15 mouse cellular contexts compared by ENCODE assay signal in the genomic region with DNA sequence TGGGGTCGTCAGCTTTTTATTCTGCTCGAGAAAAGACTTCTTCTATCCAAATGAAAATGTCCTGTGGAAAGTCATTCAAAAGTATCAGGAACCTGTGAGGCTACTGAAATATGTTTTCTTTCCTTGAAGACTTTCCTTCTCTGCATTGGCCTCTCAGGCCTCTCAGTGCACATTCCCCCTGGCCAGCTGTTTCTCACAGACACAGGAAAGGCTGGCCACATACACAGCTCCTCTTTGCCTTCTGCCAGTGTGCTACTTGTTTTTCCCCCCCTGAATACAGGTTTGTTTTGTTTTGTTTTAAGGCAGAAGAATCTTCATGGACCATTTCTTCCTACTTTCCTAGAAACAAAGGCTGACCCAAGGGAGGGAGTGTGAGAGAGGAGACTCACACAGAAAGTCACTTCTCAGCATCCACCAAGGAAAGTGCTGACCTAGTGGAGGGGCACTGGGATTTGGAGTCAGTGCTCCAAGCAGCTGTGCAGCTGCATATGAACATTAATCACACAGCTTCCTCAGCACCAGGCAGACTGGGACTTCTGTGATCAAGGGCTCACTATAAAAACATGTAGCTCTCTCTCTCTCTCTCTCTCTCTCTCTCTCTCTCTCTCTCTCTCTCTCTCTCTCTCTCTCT.
DNase-seq lines count a peak whose midpoint lies in the region; ATAC-seq and TF ChIP-seq lines count a peak whose summit lies in the region.
"Had no signal": no experiment of that assay in that cellular context is flagged by ENCODE, and none has a peak within 500 bp of the region (broad histone marks: within the 10 kb centered on the region; RNA-seq: fewer than 3 reads in every experiment).

No protein-coding gene starts in this region.

- ATAC-seq in intestine, embryonic 14.5 days (replicated peaks; ENCODE audit: low FRiP score, low TSS enrichment, low read depth) = no peak
- no peak for ATAC-seq in intestine, postnatal 0 days
- ATAC-seq in kidney, postnatal 0 days (replicated peaks; ENCODE audit: low FRiP score, low read depth) = peak; percentile 43; the same call in 1 of the 2 replicates
- no peak; the same call in 1 of the 2 replicates for ATAC-seq in neural tube, embryonic 11.5 days (ENCODE audit: insufficient read depth, low FRiP score, low TSS enrichment)
- ATAC-seq: activated CD4-positive, CD25-positive, alpha-beta regulatory T cell, adult 4 months; midbrain, embryonic 13.5 days had no signal

- TF ChIP-seq CTCF in intestine, postnatal 0 days (IDR thresholded peaks at IDR 0.05; ENCODE audit: low read depth) = no peak
- TF ChIP-seq CTCF in kidney, postnatal 0 days (IDR thresholded peaks at IDR 0.05; ENCODE audit: low read depth) = no peak

- no peak overlapping the region for H3K9ac ChIP-seq in intestine, embryonic 14.5 days (ENCODE audit: low read length)
- no peak overlapping the region for H3K9ac ChIP-seq in intestine, postnatal 0 days (ENCODE audit: low read depth, low read length)
- H3K9ac ChIP-seq in kidney, postnatal 0 days (ENCODE audit: low read depth, low read length) = no peak overlapping the region
- no peak overlapping the region for H3K9ac ChIP-seq in neural tube, embryonic 11.5 days (ENCODE audit: low read length)
- H3K9ac ChIP-seq: embryonic facial prominence, embryonic 15.5 days; liver, embryonic 14.5 days; midbrain, embryonic 13.5 days had no signal

- H3K27ac ChIP-seq in intestine, embryonic 14.5 days (ENCODE audit: low read depth) = peak overlapping the region; percentile 60
- no peak overlapping the region for H3K27ac ChIP-seq in intestine, postnatal 0 days (ENCODE audit: low read depth, low read length)
- H3K27ac ChIP-seq in kidney, postnatal 0 days = no peak overlapping the region; the same call in 1 of the 2 replicates
- H3K27ac ChIP-seq in neural tube, embryonic 11.5 days (ENCODE audit: low read depth, low read length) = no peak overlapping the region
- H3K27ac ChIP-seq: embryonic facial prominence, embryonic 15.5 days; liver, embryonic 14.5 days; midbrain, embryonic 13.5 days had no signal

- DNase-seq in intestine, embryonic 14.5 days (ENCODE audit: low spot score) = peak; percentile 56
- DNase-seq in embryo, embryonic 11 days = peak; percentile 42
- DNase-seq in kidney, postnatal 0 days (ENCODE audit: low spot score) = peak; percentile 83
- DNase-seq in neural tube, embryonic 11.5 days (ENCODE audit: low spot score) = peak; percentile 27
- DNase-seq in retina, embryonic 14.5 days (ENCODE audit: low spot score) = no peak
- no peak for DNase-seq in cerebellum, postnatal 25 days
- DNase-seq in frontal cortex, postnatal 10 days (ENCODE audit: low spot score in 2 of 2) = no peak
- DNase-seq: cerebellum, adult 18-20 months; heart, adult 11 months; right cerebral cortex, postnatal 4 days had no signal

- 67% methylated on average over 2 of the region's 2 CpGs for WGBS in intestine, embryonic 14.5 days
- 77% methylated on average over 2 of the region's 2 CpGs for WGBS in intestine, postnatal 0 days
- 53% methylated on average over 2 of the region's 2 CpGs for WGBS in kidney, postnatal 0 days
- 65% methylated on average over 2 of the region's 2 CpGs for WGBS in neural tube, embryonic 11.5 days

- H3K36me3 ChIP-seq in intestine, embryonic 14.5 days (ENCODE audit: control insufficient read depth, insufficient read depth, low read length) = no peaks in the 10 kb centered on the region
- H3K36me3 ChIP-seq in intestine, postnatal 0 days (ENCODE audit: control insufficient read depth, insufficient read depth) = no peaks in the 10 kb centered on the region
- no peaks in the 10 kb centered on the region for H3K36me3 ChIP-seq in kidney, postnatal 0 days (ENCODE audit: insufficient read depth, low read length)
- no peaks in the 10 kb centered on the region for H3K36me3 ChIP-seq in neural tube, embryonic 11.5 days (ENCODE audit: control insufficient read depth, insufficient read depth, low read length)
- H3K36me3 ChIP-seq: embryonic facial prominence, embryonic 15.5 days; midbrain, embryonic 13.5 days had no signal

- no peaks in the 10 kb centered on the region for H3K9me3 ChIP-seq in intestine, embryonic 14.5 days (ENCODE audit: control insufficient read depth, low read length)
- no peaks in the 10 kb centered on the region for H3K9me3 ChIP-seq in intestine, postnatal 0 days (ENCODE audit: control insufficient read depth)
- H3K9me3 ChIP-seq in kidney, postnatal 0 days (replicated peaks; ENCODE audit: low read length) = no peaks in the 10 kb centered on the region
- no peaks in the 10 kb centered on the region for H3K9me3 ChIP-seq in neural tube, embryonic 11.5 days (ENCODE audit: control insufficient read depth, low read length)
- H3K9me3 ChIP-seq: embryonic facial prominence, embryonic 15.5 days; midbrain, embryonic 13.5 days had no signal

- no peaks in the 10 kb centered on the region for H3K27me3 ChIP-seq in intestine, embryonic 14.5 days (replicated peaks; ENCODE audit: control insufficient read depth, insufficient read depth, low read length)
- no peaks in the 10 kb centered on the region for H3K27me3 ChIP-seq in intestine, postnatal 0 days (replicated peaks; ENCODE audit: control insufficient read depth, insufficient read depth, low read length)
- no peaks in the 10 kb centered on the region for H3K27me3 ChIP-seq in kidney, postnatal 0 days (ENCODE audit: insufficient read depth, low read length)
- no peaks in the 10 kb centered on the region for H3K27me3 ChIP-seq in neural tube, embryonic 11.5 days (ENCODE audit: control insufficient read depth, insufficient read depth, low read length)
- H3K27me3 ChIP-seq: embryonic facial prominence, embryonic 15.5 days; midbrain, embryonic 13.5 days had no signal

- no peak overlapping the region for H3K4me3 ChIP-seq in intestine, embryonic 14.5 days (ENCODE audit: low read depth, low read length)
- no peak overlapping the region for H3K4me3 ChIP-seq in intestine, postnatal 0 days (ENCODE audit: low read depth, low read length)
- H3K4me3 ChIP-seq in kidney, postnatal 0 days (replicated peaks; ENCODE audit: low read depth, low read length) = no peak overlapping the region
- no peak overlapping the region for H3K4me3 ChIP-seq in neural tube, embryonic 11.5 days (ENCODE audit: low read depth, low read length)
- H3K4me3 ChIP-seq: embryonic facial prominence, embryonic 15.5 days; midbrain, embryonic 13.5 days had no signal

- no peak overlapping the region for H3K4me2 ChIP-seq in intestine, embryonic 14.5 days (ENCODE audit: low read length)
- no peak overlapping the region for H3K4me2 ChIP-seq in intestine, postnatal 0 days (replicated peaks; ENCODE audit: low read depth)
- H3K4me2 ChIP-seq in kidney, postnatal 0 days (ENCODE audit: low read length) = no peak overlapping the region
- no peak overlapping the region for H3K4me2 ChIP-seq in neural tube, embryonic 11.5 days (ENCODE audit: low read depth)
- H3K4me2 ChIP-seq: embryonic facial prominence, embryonic 15.5 days; midbrain, embryonic 13.5 days had no signal

- 0 out of 2 replicates have a peak, but pooled peaks cover 4% of the 10 kb centered on the region for H3K4me1 ChIP-seq in intestine, embryonic 14.5 days (replicated peaks; ENCODE audit: control insufficient read depth, insufficient read depth, low read length)
- H3K4me1 ChIP-seq in intestine, postnatal 0 days (replicated peaks; ENCODE audit: control insufficient read depth, insufficient read depth, low read length) = no peaks in the 10 kb centered on the region
- H3K4me1 ChIP-seq in kidney, postnatal 0 days (replicated peaks; ENCODE audit: insufficient read depth, low read length) = no peaks in the 10 kb centered on the region
- no peaks in the 10 kb centered on the region; the same call in 1 of the 2 replicates for H3K4me1 ChIP-seq in neural tube, embryonic 11.5 days (ENCODE audit: control insufficient read depth, insufficient read depth, low read length)
- H3K4me1 ChIP-seq: embryonic facial prominence, embryonic 15.5 days; midbrain, embryonic 13.5 days had no signal

Comparison
In these comparisons a context has a peak if more than half of its experiments do, and no peak if none do; other contexts are left out.
1. DNase-seq: peak in intestine, embryonic 14.5 days (single experiment), embryo, embryonic 11 days (single experiment), kidney, postnatal 0 days (single experiment) and neural tube, embryonic 11.5 days (single experiment); none in retina, embryonic 14.5 days (single experiment), cerebellum, postnatal 25 days (0 of 2) and frontal cortex, postnatal 10 days (0 of 2).